Mouse (Mus musculus) testis, adult 2 months (tissue): Measurements from ENCODE around the gene Wdr91.

ENCODE experiments used
- CTCF ChIP-seq: fragments of 200-500 bp; IDR thresholded peaks from 2 replicates; pipeline ENCODE4 v1.5.1; 2012; ENCODE audit warnings: low read depth, mild to moderate bottlenecking, inconsistent platforms, low read length, moderate library complexity; ENCODE audit not compliant: control insufficient read depth, insufficient read depth, insufficient replicate concordance
- POLR2A ChIP-seq: fragments of 200-500 bp; IDR thresholded peaks from 2 replicates; pipeline ENCODE4 v1.6.1; 2012; ENCODE audit warnings: low read depth, mild to moderate bottlenecking, inconsistent platforms, low read length, moderate library complexity; ENCODE audit not compliant: control insufficient read depth

- TF ChIP-seq CTCF (no peak), POLR2A (no peak)
These were observed 35.9 kb upstream of the Wdr91 start for GRCm38 (mm10) chr6:34946486-34947079.
